Mouse (Mus musculus) B cell, adult 62 days (primary cell): ENCODE data around the gene Rapgef1. TPM values are rescaled to one million over a fixed set of nuclear protein-coding genes. Genes with fewer than 3 reads are reported as not detected.

Source experiments
- total RNA-seq: library from RNA; stranded (reverse); gene quantifications from 4 replicates; pipeline ENCODE4 v1.2.4, GENCODE M21; 2023

The Rapgef1 gene
- 158 to 170 TPM (median 164 TPM) in 4 replicates for total RNA-seq

DNA sequence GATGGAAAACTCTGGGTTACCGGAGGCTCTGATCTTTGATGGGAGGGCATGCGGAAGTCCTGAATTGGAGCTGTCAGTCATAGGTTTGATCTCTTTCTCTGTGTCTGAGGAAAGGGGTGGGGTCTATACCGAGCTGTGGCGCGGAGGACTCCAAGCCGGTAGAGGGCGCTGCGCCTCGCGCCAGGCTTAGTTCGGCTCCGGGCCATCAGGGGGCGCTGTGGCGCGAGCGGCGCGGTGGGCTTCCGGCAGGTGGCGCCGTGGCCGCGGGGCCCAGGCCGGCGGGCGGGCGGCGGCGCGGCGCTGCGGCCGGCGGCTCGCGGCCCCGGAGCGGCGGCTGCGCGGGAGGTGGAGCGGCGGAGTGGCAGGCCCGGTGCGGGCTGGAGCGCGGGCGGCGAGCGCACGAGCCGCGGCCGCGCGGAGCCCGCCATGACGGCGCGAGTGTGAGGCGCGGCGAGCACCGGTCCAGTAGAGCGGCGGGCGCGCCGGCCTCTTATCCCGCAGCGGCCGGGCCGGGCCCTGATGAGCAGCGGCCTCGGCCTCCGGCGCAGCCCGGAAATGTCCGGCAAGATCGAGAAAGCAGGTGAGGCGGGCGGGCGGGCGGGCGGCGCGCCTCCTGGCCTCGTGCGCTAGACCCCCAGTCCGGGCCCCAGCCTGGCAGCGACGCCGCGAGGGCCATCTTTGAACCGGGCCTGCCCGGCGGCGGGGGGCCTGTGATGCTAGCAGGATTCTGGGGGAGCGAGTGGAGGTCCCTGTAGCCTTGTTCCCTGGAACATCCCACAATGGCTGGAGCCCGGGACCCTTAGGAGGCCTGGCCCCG lies at the start of gene Rapgef1:
Gene Rapgef1 (plus strand): TSS at position 237 of the 817 bp plus-strand sequence.

DNA sequence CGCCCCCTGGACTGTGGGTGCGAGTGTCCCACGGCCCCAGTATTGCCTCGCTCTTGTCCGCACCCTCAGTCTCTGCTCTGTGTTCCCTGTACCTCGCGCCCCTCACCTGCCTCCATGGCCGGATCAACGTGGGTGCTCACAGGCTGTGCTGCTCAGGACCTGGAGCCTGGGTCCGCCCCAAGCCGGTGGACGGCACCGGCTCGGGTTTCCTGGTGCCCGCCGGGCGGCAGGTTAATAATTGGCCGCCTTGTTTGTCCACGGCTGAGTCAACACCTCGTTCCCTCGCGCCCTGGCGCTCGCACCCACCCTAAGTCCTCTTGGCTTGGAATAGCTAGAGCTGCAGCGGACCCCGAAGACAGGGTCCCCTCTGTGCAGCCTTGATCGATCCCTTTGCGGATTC lies 132.0 kb downstream of the Rapgef1 start, which contains the start of gene Gm13420:
Gene Gm13420 (minus strand): TSS at position 189 of the 400 bp plus-strand sequence.

GRCm38 (mm10) chr2:29787104-29787917 lies 167.8 kb downstream of the Rapgef1 start, which contains the start of gene Coq4:
Gene Coq4 (plus strand): TSS chr2:29787493.

DNA sequence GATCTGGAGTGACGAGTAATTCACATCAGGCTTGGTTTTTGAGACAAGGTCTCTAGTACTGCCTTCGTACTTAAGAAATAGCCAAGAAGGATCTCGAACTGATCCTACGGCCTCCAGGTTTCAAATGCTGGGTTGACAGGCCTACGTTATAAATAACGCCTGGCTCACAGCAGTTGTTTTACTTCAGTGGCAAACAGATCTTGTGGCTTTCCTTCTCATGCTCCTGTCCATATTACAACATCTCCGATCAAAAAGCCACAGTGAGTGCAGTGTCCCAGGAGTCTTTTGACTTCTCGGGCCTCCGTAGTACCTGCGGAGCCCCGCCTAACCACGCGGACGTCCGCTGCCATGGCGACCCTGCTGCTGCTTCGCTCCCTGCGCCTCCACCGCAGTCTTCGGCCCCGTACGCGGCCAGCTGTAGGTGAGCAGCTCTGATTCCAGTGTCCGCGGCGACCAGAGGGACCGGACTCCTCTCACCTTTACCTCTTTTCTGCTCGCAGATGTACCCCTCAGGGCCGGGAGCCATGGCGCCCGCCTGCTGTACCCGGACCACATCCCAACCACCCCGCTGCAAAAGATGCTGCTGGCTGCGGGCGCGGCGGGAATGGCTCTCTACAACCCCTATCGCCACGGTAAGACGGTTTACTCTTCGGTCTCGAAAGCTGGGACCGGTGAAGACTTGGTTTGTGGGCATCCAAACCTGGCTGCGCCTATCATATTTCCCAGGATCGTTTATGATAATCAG lies 168.6 kb downstream of the Rapgef1 start, which contains the start of gene Trub2:
Gene Trub2 (minus strand): TSS at position 566 of the 745 bp plus-strand sequence.

Other genes with a start within 250 kb of the Rapgef1 start
- gene Gm13420, start 132.0 kb downstream of the Rapgef1 start, total RNA-seq = 0.88 to 1.1 TPM in 2 of 4 replicates, not detected in the others
- gene Gm13547, start 139.6 kb downstream of the Rapgef1 start, total RNA-seq = not detected in 4 replicates
- gene Coq4, start 167.8 kb downstream of the Rapgef1 start, total RNA-seq = 6.9 to 10.4 TPM (median 7.6 TPM) in 4 replicates
- gene Trub2, start 168.8 kb downstream of the Rapgef1 start, total RNA-seq = 37.7 to 51.2 TPM (median 43.2 TPM) in 4 replicates
- 10.1 to 13.4 TPM (median 12.3 TPM) in 4 replicates for gene Slc27a4, start 182.9 kb downstream of the Rapgef1 start, total RNA-seq
- gene Urm1, start 200.4 kb downstream of the Rapgef1 start, total RNA-seq = 49.0 to 56.9 TPM (median 51.0 TPM) in 4 replicates
- 1.5 to 3.9 TPM (median 1.9 TPM) in 4 replicates for gene Cercam, start 249.4 kb downstream of the Rapgef1 start, total RNA-seq